Mouse (Mus musculus) liver, adult 2 months (tissue): ENCODE data around the gene Carm1.

ENCODE experiments used
- CTCF ChIP-seq: fragments of 200-500 bp; IDR thresholded peaks from 2 replicates; pipeline ENCODE4 v1.5.1; 2011; ENCODE audit warnings: low read depth, low read length, control low read depth
- POLR2A ChIP-seq: fragments of 200-500 bp; IDR thresholded peaks from 2 replicates; pipeline ENCODE4 v1.6.1; 2011; ENCODE audit warnings: low read length, control low read depth; ENCODE audit not compliant: insufficient read depth; ENCODE audit errors: extremely low read depth

GRCm38 (mm10) chr9:21576286-21576685 lies 29.6 kb downstream of the Carm1 start:
- TF ChIP-seq CTCF (no peak), POLR2A (no peak)
